ENCODE assay signal across 7 mouse cellular contexts in the genomic region with DNA sequence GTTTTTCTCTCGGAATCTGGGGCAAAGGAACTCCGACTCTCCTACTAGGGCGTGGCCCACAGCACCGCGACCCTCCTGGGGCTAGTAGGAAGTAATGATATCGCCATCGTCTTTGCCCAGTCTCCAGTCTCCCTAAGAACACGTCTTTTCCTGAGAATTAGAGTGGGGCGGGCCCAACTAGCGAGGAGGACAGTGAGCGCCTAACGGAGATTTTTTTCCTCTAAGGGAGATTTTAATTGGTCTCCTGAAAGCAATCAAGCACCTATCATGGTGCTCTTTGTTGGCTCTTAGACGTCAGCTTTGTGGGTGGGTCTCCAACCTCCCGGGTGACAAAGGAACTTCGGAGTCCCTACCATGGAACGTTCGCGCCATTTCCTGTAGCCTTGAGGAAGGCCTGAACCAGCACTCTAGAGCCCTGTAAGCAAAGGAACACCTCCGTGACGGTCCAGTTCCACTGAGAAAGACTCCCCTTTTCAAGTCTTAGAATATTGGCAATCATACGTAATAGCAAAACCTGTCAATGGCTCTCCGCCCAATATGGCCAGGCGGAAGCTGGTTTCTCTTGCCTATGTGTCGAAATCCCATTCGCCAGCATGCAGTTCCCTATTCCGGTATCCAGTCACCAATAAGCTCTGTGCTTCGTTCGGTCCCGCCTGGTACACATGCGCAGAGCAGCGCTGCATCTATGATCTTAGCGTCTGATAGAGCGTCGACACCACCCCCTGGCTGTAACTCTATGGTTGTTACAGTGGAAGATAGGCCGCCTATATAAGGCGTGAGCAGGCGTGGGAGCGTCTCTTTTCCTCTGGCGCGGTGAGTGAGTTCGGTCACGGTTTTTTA. TPM values are rescaled to one million over a fixed set of nuclear protein-coding genes. Genes with fewer than 3 reads are reported as not detected.
DNase-seq lines count a peak whose midpoint lies in the region; ATAC-seq lines count a peak whose summit lies in the region.

A gene (plus strand): TSS at position 751 of the 840 bp plus-strand sequence.

- no peaks in the 10 kb centered on the region for H3K36me3 ChIP-seq in intestine, embryonic 15.5 days
- peaks cover 12% of the 10 kb centered on the region for H3K36me3 ChIP-seq in midbrain, embryonic 10.5 days

- 15% methylated on average over 42 of the region's 42 CpGs for WGBS in intestine, embryonic 15.5 days
- WGBS in midbrain, embryonic 10.5 days = 18% methylated on average over 42 of the region's 42 CpGs

- no peaks in the 10 kb centered on the region for H3K27me3 ChIP-seq in intestine, embryonic 15.5 days (replicated peaks)
- H3K27me3 ChIP-seq in midbrain, embryonic 10.5 days (ENCODE audit: low read depth, poor library complexity, severe bottlenecking) = no peaks in the 10 kb centered on the region

- peak within 1 kb of the TSS; percentile 47 for H3K4me3 ChIP-seq in intestine, embryonic 15.5 days (replicated peaks)
- H3K4me3 ChIP-seq in midbrain, embryonic 10.5 days = peak within 1 kb of the TSS; percentile 66

- peak within 1 kb of the TSS; percentile 48 for H3K4me2 ChIP-seq in intestine, embryonic 15.5 days (replicated peaks)

- DNase-seq in adrenal gland, adult 2 months = peak; percentile 92
- peak; percentile 90 for DNase-seq in embryo, embryonic 11.5 days (ENCODE audit: low read depth, low spot score)
- DNase-seq in gastrocnemius, postnatal 36 days = peak; percentile 77 to 87
- DNase-seq in left cerebral cortex, postnatal 25 days (ENCODE audit: low spot score in 2 of 2) = peak; percentile 89 to 97
- DNase-seq in midbrain, embryonic 10.5 days (ENCODE audit: low spot score) = peak; percentile 89
- peak; percentile 76 for DNase-seq in right cerebral cortex, postnatal 4 days

- H3K9ac ChIP-seq in intestine, embryonic 15.5 days = peak within 1 kb of the TSS; percentile 60

- intact Hi-C loops in gastrocnemius, postnatal 36 days (cut with DNase I) = no loop called here
- intact Hi-C loops in left cerebral cortex, postnatal 25 days (cut with DNase I) = loop anchor here (2.0 kb wide), 2 partner anchors 15 to 303 kb away; a partner anchor contains a TSS

- no peaks in the 10 kb centered on the region for H3K9me3 ChIP-seq in intestine, embryonic 15.5 days
- no peaks in the 10 kb centered on the region for H3K9me3 ChIP-seq in midbrain, embryonic 10.5 days (replicated peaks)

- H3K4me1 ChIP-seq in intestine, embryonic 15.5 days (replicated peaks) = no peaks in the 10 kb centered on the region
- H3K4me1 ChIP-seq in midbrain, embryonic 10.5 days = peaks cover 8% of the 10 kb centered on the region; the same call in 1 of the 2 replicates

- ATAC-seq in intestine, embryonic 15.5 days = peak; percentile 94

- H3K27ac ChIP-seq in intestine, embryonic 15.5 days = peak within 1 kb of the TSS; percentile 87
- H3K27ac ChIP-seq in midbrain, embryonic 10.5 days (replicated peaks) = peak within 1 kb of the TSS; percentile 95

RNA-seq across cellular contexts. Expression of the gene that starts here (rescaled TPM):
- 100 to 1,000 TPM; 220 to 443 TPM for total RNA-seq in adrenal gland, adult 2 months (2021)
- 692 and 707 TPM in 2 replicates for polyA plus RNA-seq in adrenal gland, adult 2 months (2012; rRNA removed)
- total RNA-seq in gastrocnemius, postnatal 36 days (2021) = 100 to 1,000 TPM; 133 to 141 TPM
- 818 and 879 TPM in 2 replicates for polyA plus RNA-seq in intestine, embryonic 15.5 days (2015; fragmentation: Nextera tagmentation; extraction: Ambion mirVana)
- 100 to 1,000 TPM; 137 to 162 TPM for total RNA-seq in left cerebral cortex, postnatal 25 days (2021)
- 711 and 801 TPM in 2 replicates for polyA plus RNA-seq in midbrain, embryonic 10.5 days (2016; fragmentation: Nextera tagmentation; extraction: Ambion mirVana)

Comparison
In these comparisons a context has a peak if more than half of its experiments do, and no peak if none do; other contexts are left out.
1. Peak in every context shown above with its lines: DNase-seq, ATAC-seq, H3K4me3 ChIP-seq and H3K27ac ChIP-seq.